Mouse (Mus musculus) right cerebral cortex, postnatal 10 days (tissue): Measurements from ENCODE around the gene Exosc5.

Source experiments
- DNase-seq, 2 experiments: peaks; one replicate each; pipeline ENCODE4 v3.0.0; 2021; ENCODE audit warnings: low spot score in 2 of 2

The Exosc5 gene

GRCm38 (mm10) chr7:25658657-25659472 is at the start of gene Exosc5, which contains the start of gene Bckdha:
Exosc5 (plus strand) TSS chr7:25659164.
Bckdha (minus strand) TSS chr7:25658981.
- peak; percentile 100 for DNase-seq

GRCm38 (mm10) chr7:25610056-25610455 is 48.9 kb upstream of the Exosc5 start:
- DNase-seq, result peak in 1 of 2 experiments; percentile 14

DNA sequence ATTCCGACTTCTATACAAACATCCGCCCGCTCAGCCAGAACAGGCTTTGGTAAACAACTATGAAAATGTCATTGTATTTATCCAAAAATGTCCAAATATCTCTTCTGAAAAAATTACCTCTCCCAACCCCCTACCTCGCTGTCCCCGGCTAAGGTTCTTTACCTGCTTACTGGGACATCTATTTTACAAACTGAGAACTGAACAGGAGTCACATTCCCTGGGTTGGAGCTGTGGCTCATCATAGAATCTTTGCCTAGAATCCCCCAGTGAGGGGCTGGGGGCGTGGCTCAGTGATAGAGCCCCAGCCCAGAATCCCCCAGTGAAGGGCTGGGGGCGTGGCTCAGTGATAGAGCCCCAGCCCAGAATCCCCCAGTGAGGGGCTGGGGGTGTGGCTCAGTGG is 47.5 kb upstream of the Exosc5 start:
- no peak for DNase-seq

- peak in 1 of 2 experiments; percentile 13 for DNase-seq
Observed at GRCm38 (mm10) chr7:25614086-25614485, 44.9 kb upstream of the Exosc5 start.

- peak in 1 of 2 experiments; percentile 20 for DNase-seq
Observed at GRCm38 (mm10) chr7:25614831-25615705, 43.9 kb upstream of the Exosc5 start.

- peak in 1 of 2 experiments; percentile 20 for DNase-seq
Observed at GRCm38 (mm10) chr7:25615706-25616011, 43.3 kb upstream of the Exosc5 start, which contains the start of gene Erich4. Erich4 (minus strand) TSS chr7:25615892.

DNA sequence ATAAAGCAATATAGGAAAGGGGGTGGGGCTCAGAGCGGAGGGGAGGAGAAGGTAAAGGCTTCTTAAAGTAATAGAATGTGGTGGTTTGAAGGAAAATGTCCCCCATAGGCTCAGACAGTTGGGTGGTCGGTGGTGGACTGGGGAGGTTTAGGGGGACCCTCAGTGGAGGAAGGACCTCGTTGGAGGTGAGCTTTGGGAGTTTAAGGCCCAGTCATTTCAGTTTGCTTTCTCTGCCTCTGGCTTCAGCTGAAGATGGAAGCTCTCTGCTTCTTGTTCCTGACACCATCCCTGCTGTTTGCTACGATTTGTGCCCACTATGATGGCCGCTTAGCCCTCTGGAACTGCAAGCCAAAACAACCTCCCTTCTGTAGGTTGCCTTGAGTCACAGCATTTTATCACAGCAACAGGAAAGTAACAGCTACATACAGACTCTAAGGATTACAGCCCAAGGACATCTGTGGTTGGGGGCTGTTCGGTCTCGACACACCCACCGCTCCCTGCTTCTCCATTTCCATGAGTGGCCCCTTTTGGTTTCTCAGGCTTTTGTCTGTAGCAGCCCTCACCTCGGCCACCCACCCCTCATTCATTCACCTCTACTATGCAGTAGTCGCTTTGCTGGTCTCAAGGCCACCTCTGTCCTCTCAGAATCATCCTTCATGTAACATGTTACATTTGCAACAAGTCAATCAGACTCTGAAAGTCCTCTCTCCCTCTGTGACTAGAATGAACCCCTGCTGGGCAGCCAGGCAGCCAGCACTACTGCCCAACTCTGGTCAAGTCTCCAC is 41.4 kb upstream of the Exosc5 start:
- DNase-seq, result peak; percentile 17 to 18

DNA sequence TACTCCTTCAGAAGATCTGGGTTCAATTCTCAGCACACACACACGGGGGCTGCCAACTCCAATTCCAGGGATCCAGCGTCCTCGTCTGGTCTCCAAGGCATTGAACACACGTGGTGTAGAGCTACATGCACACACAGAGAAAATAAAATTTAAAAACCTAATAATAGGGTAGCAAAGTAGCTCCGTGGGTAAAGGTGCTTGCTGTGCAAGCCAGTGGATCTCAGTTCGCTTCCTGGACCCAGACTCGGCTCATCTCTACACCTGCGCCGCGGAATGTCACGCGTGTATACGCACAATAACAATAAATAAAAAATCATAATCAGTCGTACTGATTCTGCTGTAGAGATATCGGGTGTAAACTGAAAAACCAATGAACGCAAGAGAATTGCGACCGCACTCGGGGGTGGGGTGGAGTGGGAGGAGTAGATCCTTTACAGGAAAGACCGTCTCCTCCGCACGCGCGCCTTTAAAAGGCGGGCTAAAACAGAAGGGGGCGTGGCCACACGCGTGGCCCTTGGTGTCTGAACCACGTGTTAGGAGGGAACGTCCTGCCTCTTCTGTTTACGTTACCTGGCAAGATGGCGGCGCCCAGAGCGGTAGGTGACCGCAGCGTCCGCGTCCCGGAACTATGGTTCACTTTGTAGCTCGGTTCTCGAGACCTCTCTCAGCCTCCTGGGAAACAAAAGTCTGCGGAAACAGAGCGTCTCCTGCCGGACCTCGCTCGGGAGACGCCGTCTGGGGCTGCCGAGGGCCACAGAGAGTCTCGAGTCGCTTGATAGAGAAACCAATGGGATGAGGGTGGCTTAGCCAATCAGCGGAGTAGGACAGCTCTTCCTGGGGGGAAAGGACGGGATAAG is 39.9 kb upstream of the Exosc5 start, which contains the start of gene Dmac2:
TSS of gene Dmac2 (plus strand) at position 550 of the 857 bp plus-strand sequence.
- peak; percentile 97 for DNase-seq

DNA sequence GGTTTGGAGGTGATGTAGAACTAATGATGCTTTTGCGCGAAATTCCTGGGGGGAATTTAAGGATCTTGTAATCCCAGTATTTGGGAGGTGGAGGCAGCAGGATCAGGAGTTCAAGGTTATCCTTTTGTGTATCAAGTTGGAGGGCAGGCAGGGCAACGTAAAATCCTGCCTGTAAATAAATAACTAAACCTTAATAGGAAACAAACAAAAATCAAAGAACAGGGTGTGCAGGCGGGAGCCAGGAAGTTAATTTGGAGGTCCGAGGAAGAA is 39.3 kb upstream of the Exosc5 start:
- no peak for DNase-seq

DNA sequence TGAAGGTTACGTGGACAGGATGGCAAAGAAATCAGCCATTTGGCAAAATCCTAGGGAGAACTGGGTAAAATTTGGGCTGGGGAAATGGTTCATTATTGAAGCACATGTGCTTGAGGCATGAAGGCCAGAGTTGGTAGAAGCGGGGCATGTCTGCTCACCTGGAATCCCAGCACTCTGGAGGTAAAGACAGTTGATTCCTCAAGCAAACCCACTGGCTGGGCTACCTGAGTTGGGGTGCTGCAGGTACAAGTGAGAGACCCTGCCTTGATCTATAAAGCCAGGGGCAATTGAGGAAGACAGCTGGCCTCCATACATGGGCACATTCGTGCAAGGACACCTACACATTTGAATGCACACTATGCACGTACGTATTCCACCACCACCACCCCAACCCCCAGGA is 38.9 kb upstream of the Exosc5 start:
- DNase-seq, result peak in 1 of 2 experiments; percentile 17

DNA sequence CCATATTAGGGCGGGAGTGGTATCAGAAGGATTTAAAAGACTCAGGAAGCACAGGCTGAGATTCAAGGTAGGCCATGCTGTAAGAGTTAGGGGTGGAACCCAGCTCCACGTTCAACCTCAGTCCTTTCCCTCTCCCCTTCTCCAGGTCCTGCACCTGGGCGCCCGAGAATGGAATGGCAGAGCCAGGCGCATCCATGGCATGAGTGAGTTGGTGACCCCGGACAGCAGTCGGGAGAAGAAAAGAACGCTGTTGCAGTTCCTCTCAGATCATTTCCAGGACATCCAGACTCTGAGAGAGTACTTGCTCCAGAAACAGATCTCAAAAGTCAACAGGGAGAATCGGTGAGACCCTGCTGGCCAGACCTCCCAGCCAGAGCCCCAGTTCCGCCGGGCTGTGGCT is 38.2 kb upstream of the Exosc5 start:
- no peak for DNase-seq

GRCm38 (mm10) chr7:25623857-25624370 is 35.0 kb upstream of the Exosc5 start:
- no peak for DNase-seq

- DNase-seq, result no peak
Observed at GRCm38 (mm10) chr7:25624851-25625250, 34.1 kb upstream of the Exosc5 start.

DNA sequence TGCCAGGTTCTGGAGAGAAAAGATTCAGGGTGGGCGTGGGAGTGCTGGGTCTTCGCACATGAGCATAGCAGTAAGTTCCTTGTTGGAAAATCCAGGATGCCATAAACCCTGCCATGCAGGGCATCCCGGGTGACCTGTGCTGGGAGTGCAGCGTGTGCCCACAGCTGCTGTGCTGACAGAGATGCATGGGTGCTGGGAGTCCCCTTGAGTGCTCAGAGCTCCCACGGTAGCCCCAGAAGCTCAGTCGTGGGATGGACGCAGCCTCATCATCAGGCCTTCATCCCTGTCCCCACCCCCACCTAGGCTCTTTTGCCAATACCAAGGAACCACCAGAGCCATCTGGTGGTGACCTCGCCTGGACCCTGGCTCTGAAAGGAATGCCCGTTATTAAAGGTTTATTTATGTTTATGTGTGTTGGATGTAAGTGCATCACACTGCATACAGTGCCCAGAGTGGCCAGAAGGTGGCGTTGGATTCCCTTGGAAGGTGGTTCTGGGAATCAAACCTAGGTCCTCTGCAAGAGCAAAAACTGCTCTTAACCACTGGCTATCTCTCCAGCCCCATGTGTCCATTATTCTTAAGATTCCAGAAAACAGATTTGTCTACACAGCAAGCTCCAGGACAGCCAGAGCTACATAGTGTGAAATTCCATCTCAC is 33.2 kb upstream of the Exosc5 start:
- no peak for DNase-seq

DNA sequence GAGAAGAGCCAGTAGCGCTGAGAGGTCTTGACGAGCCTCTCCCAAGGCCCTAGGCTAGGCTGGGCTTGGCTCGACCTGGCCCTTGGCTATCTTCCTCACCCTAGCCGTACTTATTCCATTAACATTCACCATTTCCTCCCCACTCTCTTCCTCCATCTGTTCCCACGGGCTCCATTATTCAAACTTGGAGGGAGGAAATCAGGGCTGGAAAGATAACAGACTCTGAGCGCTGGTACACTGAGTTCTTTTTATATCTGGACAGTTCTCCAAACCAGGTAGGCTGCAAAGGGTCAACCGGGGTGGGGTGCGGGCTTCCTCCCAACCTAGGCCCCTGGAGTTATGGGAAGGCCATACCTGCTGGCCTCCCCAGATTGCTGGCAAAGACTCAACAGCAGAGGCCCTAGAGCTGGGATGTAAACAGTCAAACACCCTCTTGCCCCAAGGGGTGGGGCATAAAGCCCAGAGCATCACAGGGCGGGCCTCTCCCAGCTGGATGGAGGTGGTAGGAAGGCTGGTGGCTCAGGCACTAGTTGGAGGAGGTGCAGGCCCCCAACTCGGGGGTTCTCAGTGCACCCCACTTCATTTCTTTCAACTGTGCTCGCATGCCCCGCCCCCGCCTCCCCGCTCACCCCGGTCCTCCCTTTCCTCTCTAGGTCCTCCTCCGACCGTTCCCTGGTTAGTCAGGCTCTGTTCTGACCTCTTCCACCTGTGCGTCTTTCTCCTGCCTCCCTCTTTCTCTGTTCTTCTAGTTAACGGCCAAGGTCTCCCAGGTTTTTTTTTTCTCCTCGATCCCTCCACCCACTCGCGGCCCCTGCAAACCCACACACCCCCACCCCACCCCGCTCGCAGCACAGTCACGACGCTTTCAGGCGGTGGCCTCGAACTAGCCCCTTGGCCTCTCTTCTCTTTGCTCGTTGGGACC is 32.2 kb upstream of the Exosc5 start, which contains the start of gene B3gnt8:
TSS of gene B3gnt8 (plus strand) at position 146 of the 922 bp plus-strand sequence.
- DNase-seq, result no peak

DNA sequence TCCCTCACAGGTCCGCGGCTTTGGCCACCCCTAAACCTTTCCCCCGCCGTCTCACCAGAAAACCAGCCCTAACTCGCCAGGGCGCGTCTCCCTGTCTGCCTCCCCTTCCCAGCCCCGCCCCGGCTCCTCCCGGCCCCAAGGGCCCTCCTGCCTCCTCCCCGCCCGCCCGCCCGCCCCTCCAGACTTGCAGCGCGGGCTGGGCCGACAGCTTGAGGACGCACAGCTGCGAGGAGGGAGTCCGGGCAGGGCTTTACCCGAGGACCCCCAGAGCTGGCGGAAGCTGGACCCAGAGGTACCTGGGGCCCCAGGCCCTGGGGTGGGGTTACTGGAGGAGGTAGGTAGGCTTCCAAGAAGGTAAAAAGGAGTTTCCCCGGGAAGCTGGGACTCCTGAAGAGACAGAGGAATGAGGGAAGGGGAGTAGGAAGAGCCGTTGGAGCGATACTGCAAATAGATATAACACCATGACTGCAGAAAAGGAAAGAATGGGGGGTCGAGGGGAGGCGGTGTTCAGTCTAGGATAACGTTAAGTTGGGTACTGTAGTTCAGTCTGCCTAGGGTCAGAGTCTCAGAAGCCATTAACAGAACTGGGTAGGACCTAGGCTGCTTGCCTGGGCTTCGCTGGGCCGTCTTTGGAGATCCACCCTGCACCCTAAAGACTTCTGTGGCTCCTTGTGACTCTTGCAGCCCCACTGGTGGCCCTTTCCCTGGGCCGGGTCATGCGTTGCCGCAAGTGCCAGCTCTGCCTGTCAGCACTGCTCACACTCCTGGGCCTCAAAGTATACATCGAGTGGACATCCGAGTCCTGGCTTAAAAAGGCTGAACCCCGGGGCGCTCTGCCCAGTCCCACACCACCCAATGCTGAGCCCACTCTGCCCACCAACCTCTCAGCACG is 31.3 kb upstream of the Exosc5 start:
- DNase-seq, result no peak

GRCm38 (mm10) chr7:25628323-25628620 is 30.7 kb upstream of the Exosc5 start:
- DNase-seq, result no peak

DNA sequence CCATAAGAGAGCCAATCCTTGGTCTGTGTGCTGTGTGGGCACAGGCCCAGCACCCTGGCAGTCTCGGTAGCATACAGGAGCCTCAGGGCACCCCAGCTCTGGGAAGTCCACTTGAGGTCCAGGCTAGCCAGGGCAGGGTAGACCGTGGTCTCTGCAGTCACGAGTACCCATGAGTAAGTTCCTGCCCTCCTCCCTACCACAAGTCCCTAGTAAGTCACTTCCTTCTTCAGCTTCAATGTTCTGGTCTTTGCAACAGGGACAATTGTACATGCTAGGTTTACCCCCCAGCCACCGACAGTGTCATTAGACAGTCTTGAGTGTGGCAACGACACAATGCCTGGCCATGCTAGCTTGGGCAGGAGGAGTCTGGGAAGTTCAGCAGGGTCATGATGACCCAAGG is 26.3 kb upstream of the Exosc5 start:
- no peak for DNase-seq
